Mouse (Mus musculus) embryonic facial prominence, embryonic 14.5 days (tissue): ENCODE results near the gene Ilf2. TPM values are rescaled to one million over a fixed set of nuclear protein-coding genes. Genes with fewer than 3 reads are reported as not detected.
A peak's percentile ranks its signal among the peaks of the same experiment; 100 is the strongest.

Experiments used
- ATAC-seq: fragments of 200-750 bp; cut with Nextera tagmentation; 2 replicates; pipeline ENCODE4 v1.8.0; 2017; ENCODE audit warnings: low read depth, moderate number of reproducible peaks, moderate TSS enrichment
- DNase-seq: peaks from one replicate; pipeline ENCODE4 v3.0.0-alpha.2; 2015; ENCODE audit warnings: low spot score
- H3K27ac ChIP-seq: fragments of 300-500 bp; sonication (generic); replicated peaks from 2 replicates; pipeline ENCODE4 v1.5.1; 2014; ENCODE audit warnings: low read depth, mild to moderate bottlenecking, low read length, moderate library complexity
- H3K27me3 ChIP-seq: fragments of 300-500 bp; sonication (generic); replicated peaks from 2 replicates; pipeline ENCODE4 v1.6.1; 2014; ENCODE audit warnings: low read length; ENCODE audit not compliant: control insufficient read depth, insufficient read depth
- H3K36me3 ChIP-seq: fragments of 300-500 bp; sonication (generic); 2 replicates; pipeline ENCODE4 v1.6.1; 2014; ENCODE audit warnings: low read length, mixed read lengths; ENCODE audit not compliant: control insufficient read depth, insufficient read depth
- H3K4me1 ChIP-seq: fragments of 300-500 bp; sonication (generic); 2 replicates; pipeline ENCODE4 v1.6.1; 2014; ENCODE audit warnings: antibody characterized with exemption, low read length; ENCODE audit not compliant: control insufficient read depth, insufficient read depth
- H3K4me2 ChIP-seq: fragments of 300-500 bp; sonication (generic); 2 replicates; pipeline ENCODE4 v1.6.1; 2014; ENCODE audit warnings: low read depth, mild to moderate bottlenecking, low read length, moderate library complexity, mixed read lengths
- H3K4me3 ChIP-seq: fragments of 300-500 bp; sonication (generic); 2 replicates; pipeline ENCODE4 v1.5.1; 2014; ENCODE audit warnings: low read depth, mild to moderate bottlenecking, low read length
- H3K9ac ChIP-seq: fragments of 300-500 bp; sonication (generic); 2 replicates; pipeline ENCODE4 v1.6.1; 2014; ENCODE audit warnings: low read depth, mild to moderate bottlenecking, low read length, moderate library complexity, mixed read lengths
- H3K9me3 ChIP-seq: fragments of 300-500 bp; sonication (generic); 2 replicates; pipeline ENCODE4 v1.6.1; 2016; ENCODE audit warnings: low read length; ENCODE audit not compliant: control insufficient read depth
- WGBS: fragments of 180-500 bp; shearing (Covaris S2); extraction: QIAGEN DNeasy Blood & Tissue Kit; methylation state at CpG from one replicate; pipeline ENCODE4 v1.1.7; 2014; 5-methylcytosine and 5-hydroxymethylcytosine counted together
- polyA plus RNA-seq: library from polyadenylated mRNA; unstranded; fragments of >200 nt; fragmentation: Nextera tagmentation; extraction: Ambion mirVana; gene quantifications from 2 replicates; pipeline ENCODE4 v1.2.1, GENCODE M21; 2014

Gene Ilf2
- polyA plus RNA-seq, 1 experiment from 2014 or later, result 137 TPM

DNA sequence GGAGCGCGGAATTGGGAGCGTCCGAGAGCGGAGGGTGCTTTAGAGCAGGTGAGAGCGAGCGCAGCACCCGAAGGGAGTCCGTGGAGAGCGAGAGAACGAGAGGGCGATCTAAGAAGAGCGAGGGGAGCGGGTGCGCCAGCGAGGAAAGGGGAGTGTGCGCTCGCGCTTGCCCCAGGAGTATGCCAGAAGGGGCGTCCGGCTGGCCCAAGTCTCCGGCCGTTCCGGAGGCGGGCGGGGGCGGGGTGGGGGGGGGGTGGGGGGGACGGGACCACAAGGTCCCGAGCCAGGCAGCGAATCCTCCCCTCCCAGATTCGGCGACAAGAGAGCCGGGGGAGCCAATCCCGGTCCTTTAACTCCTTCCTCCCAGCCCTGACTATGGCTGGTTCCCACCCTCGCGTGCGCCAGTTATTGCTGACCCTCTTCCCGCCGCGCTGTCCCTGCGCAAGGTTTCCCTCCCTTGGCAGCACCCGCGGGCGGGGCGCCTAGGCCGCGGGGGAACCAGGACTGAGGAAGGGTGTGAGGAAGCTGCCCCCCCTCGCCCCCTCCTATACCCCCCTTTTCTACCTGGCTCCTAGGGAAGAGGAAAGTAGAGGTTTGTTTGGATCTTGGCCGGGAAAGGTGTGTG, 10.1 kb upstream of the Ilf2 start, which contains the start of gene Npr1:
TSS of gene Npr1 (minus strand) at position 181 of the 625 bp plus-strand sequence.
- Histone ChIP-seq H3K27me3 (peaks cover 41% of the 10 kb centered on the region), H3K27ac (no peak within 1 kb of the TSS)
- DNase-seq, result peak; percentile 19

DNA sequence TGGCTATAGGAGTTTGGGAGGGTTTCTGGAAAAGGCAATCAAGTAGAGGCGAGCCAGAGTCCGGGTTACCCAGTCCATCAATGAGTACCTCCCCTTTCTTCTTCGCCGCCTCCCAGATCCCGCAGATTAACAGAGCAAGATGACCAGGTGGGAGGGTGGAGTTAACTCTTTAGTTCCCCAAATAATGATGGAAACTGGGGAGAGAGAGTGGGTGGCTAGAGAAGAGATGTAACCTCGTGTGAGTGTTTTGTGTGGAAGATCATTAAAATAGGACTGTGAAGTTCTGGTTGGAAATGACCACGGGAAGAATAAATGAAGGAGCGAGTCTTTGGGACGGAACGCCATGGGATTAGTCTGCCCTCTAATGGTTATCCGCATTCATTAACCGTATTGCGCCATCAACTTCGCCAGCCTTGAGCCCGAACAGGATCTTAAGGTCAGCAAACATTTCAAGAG, 9.6 kb upstream of the Ilf2 start:
- peak overlapping the region; percentile 96 for H3K4me2 ChIP-seq
- H3K27ac ChIP-seq, result no peak overlapping the region
- peaks cover 41% of the 10 kb centered on the region for H3K27me3 ChIP-seq
- H3K4me3 ChIP-seq, result peak overlapping the region; percentile 48
- H3K9me3 ChIP-seq, result no peaks in the 10 kb centered on the region
- peak; percentile 48; the same call in 1 of the 2 replicates for ATAC-seq
- WGBS, result under 1% methylated on average over 15 of the region's 15 CpGs
- peak overlapping the region; percentile 60; the same call in 1 of the 2 replicates for H3K9ac ChIP-seq
- no peaks in the 10 kb centered on the region for H3K36me3 ChIP-seq
- no peaks in the 10 kb centered on the region for H3K4me1 ChIP-seq
- DNase-seq, result peak; percentile 73

More for the DNA sequence above, 10.1 kb upstream of the Ilf2 start, which contains the start of gene Npr1:
- H3K4me2 ChIP-seq, result peak within 1 kb of the TSS; percentile 96
- H3K9ac ChIP-seq, result peak within 1 kb of the TSS; percentile 60
- under 1% methylated on average over 14 of the region's 49 CpGs for WGBS
- peak within 1 kb of the TSS; percentile 48 for H3K4me3 ChIP-seq
- H3K36me3 ChIP-seq, result no peaks in the 10 kb centered on the region
- ATAC-seq, result peak; percentile 42
- no peaks in the 10 kb centered on the region for H3K4me1 ChIP-seq
- H3K9me3 ChIP-seq, result no peaks in the 10 kb centered on the region

DNA sequence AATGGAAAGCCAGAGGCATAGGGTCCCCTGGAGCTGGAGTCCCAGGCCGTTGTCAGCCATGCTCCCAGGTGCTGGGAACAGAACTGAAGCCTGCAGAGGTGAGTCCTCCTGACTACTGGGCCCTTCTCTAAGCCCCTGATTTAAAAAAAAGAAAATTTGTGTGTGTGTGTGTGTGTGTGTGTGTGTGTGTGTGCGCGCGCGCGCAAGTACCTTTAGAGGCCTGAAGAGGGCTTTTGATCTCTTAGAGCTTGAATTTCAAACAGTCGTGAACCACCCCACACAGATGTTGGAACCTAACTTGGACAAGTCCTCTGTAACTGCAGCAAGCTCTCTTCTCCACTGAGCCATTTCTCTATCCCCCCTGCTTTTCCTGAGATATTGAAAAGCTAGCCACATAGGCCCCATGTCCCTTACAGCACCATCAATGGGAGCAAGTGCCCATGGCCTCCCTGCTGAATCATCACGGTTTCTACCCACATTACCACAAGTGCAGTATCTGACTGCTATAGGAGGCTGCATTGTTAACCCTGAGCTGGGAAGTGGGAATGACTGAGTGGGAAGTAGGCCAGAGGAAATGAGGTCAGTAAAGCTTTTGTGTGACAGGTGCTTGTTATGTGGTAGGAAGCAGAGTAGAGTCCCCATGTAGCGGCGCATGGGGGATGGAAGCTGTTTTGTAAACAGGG, 8.2 kb upstream of the Ilf2 start:
- Histone ChIP-seq H3K27me3 (peaks cover 36% of the 10 kb centered on the region), H3K27ac (no peak overlapping the region), H3K9ac (no peak overlapping the region), H3K4me2 (no peak overlapping the region), H3K36me3 (no peaks in the 10 kb centered on the region), H3K4me1 (no peaks in the 10 kb centered on the region), H3K4me3 (no peak overlapping the region), H3K9me3 (no peaks in the 10 kb centered on the region)
- ATAC-seq, result no peak
- no peak for DNase-seq
- 92% methylated on average over 10 of the region's 10 CpGs for WGBS

- H3K27me3 ChIP-seq, result no peaks in the 10 kb centered on the region
- no peak overlapping the region for H3K4me3 ChIP-seq
- H3K27ac ChIP-seq, result no peak overlapping the region
- H3K4me1 ChIP-seq, result peaks cover 4% of the 10 kb centered on the region; the same call in 1 of the 2 replicates
- WGBS, result 37% methylated on average over 3 of the region's 3 CpGs
- DNase-seq, result no peak
- no peaks in the 10 kb centered on the region for H3K9me3 ChIP-seq
- no peak for ATAC-seq
- no peaks in the 10 kb centered on the region for H3K36me3 ChIP-seq
- no peak overlapping the region for H3K4me2 ChIP-seq
- no peak overlapping the region for H3K9ac ChIP-seq
These were observed 3.7 kb upstream of the Ilf2 start for GRCm38 (mm10) chr3:90472213-90472612.

DNA sequence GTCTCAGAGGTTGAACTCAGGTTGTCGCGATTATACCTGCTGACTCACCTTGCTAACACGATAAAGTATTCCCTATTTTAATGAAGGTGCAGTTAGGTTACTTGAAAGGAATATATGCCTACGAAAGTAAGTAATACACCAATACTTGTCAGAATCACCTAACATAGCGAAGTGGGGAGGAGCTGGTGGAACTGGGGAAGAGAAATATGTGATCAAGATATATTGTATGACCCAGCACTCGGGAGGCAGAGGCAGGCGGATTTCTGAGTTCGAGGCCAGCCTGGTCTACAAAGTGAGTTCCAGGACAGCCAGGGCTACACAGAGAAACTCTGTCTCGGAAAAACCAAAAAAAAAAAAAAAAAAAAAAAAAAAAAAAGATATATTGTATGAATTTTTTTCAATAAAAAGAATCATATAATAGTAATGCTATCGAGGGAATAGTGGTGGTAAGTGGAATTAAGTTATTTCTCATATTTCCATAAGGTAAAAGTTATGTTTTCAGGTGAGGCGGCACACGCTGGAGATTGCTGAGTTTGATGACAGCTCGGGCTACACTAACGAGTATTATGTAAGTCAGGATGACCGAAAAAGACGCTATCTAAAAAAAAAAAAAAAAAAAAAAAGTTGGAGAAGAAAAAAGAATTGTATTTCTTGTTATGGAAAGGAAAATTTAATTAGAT, 635 bp upstream of the Ilf2 start:
- ATAC-seq (peak; percentile 1; the same call in 1 of the 2 replicates), DNase-seq (no peak)
- 38% methylated on average over 15 of the region's 16 CpGs for WGBS
- Histone ChIP-seq H3K9ac (no peak overlapping the region), H3K4me2 (peak overlapping the region; percentile 49), H3K36me3 (peaks cover 28% of the 10 kb centered on the region), H3K4me1 (peaks cover 6% of the 10 kb centered on the region; the same call in 1 of the 2 replicates), H3K27me3 (no peaks in the 10 kb centered on the region), H3K9me3 (no peaks in the 10 kb centered on the region), H3K4me3 (peak overlapping the region; percentile 39), H3K27ac (no peak overlapping the region)

GRCm38 (mm10) chr3:90486998-90487397, 11.1 kb downstream of the Ilf2 start:
- no peak for ATAC-seq

GRCm38 (mm10) chr3:90488576-90488975, 12.7 kb downstream of the Ilf2 start:
- ATAC-seq, result no peak
- no peak overlapping the region for H3K27ac ChIP-seq
- peaks cover 59% of the 10 kb centered on the region for H3K36me3 ChIP-seq
- no peak for DNase-seq
- H3K27me3 ChIP-seq, result no peaks in the 10 kb centered on the region
- H3K9ac ChIP-seq, result no peak overlapping the region
- peaks cover 6% of the 10 kb centered on the region for H3K4me1 ChIP-seq
- H3K4me3 ChIP-seq, result no peak overlapping the region
- WGBS, result 84% methylated on average over 6 of the region's 6 CpGs
- no peaks in the 10 kb centered on the region for H3K9me3 ChIP-seq
- H3K4me2 ChIP-seq, result no peak overlapping the region

More at GRCm38 (mm10) chr3:90486998-90487397, 11.1 kb downstream of the Ilf2 start:
- Histone ChIP-seq H3K36me3 (peaks cover 74% of the 10 kb centered on the region), H3K9ac (no peak overlapping the region), H3K27ac (no peak overlapping the region), H3K4me3 (no peak overlapping the region), H3K4me1 (peaks cover 6% of the 10 kb centered on the region), H3K9me3 (no peaks in the 10 kb centered on the region), H3K4me2 (no peak overlapping the region), H3K27me3 (no peaks in the 10 kb centered on the region)
- DNase-seq, result no peak
- WGBS, result 79% methylated on average over 5 of the region's 5 CpGs

DNA sequence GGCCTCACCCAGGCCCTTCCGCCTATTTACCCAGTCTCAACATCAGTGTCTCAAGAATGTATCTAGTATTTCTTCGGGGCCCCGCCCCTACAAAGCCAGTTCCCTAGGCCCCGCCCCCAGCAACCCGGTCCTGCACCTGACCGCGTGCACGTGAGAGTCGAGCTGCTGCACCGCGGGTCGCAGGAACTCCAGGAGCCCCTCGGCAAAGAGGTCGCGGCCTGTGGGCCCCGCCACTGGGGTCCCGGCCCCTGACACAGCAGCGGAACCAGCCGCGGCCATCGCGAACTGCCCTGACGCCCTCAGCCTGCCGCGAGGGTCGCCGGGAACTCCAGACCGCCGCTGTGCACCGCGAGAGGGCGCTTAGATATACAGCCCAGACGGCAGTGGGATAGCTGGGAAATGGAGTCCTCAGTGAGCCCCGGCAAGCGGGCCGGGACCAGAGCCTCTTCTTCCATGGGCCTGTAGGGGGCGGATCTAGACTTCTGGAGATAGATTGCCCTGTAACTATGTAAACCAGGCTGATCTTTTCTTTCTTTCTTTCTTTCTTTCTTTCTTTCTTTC, 14.8 kb downstream of the Ilf2 start, which contains the start of gene Snapin:
TSS of gene Snapin (minus strand) at position 338 of the 561 bp plus-strand sequence.
- ATAC-seq, result peak; percentile 99
- WGBS, result 0% methylated on average over 31 of the region's 37 CpGs
- Histone ChIP-seq H3K27me3 (no peaks in the 10 kb centered on the region), H3K4me2 (peak within 1 kb of the TSS; percentile 83), H3K9me3 (no peaks in the 10 kb centered on the region), H3K36me3 (peaks cover 40% of the 10 kb centered on the region), H3K27ac (peak within 1 kb of the TSS; percentile 65), H3K4me1 (peaks cover 6% of the 10 kb centered on the region), H3K4me3 (peak within 1 kb of the TSS; percentile 67), H3K9ac (peak within 1 kb of the TSS; percentile 81)
- peak; percentile 98 for DNase-seq
